Mouse (Mus musculus) stomach, embryonic 14.5 days (tissue): ENCODE measurements at regions not wholly inside any gene's neighbourhood (a gene's known extent, or its start where the extent isn't known, plus 50 kb on each side); places are given as distances from the start of the nearest gene placed in this dataset.

Source experiments
- ATAC-seq: fragments of 200-750 bp; cut with Nextera tagmentation; 2 replicates; pipeline ENCODE4 v1.8.0; 2017; ENCODE audit warnings: low read depth, moderate TSS enrichment; ENCODE audit not compliant: insufficient number of reproducible peaks, insufficient read depth, low FRiP score
- H3K27ac ChIP-seq: fragments of 300-500 bp; sonication (generic); 2 replicates; pipeline ENCODE4 v1.5.1; 2014; ENCODE audit warnings: mild to moderate bottlenecking, low read length, moderate library complexity, mixed read lengths
- H3K27me3 ChIP-seq: fragments of 300-500 bp; sonication (generic); 2 replicates; pipeline ENCODE4 v1.6.1; 2014; ENCODE audit warnings: low read length, control low read depth, mixed read lengths; ENCODE audit not compliant: control insufficient read depth, insufficient read depth
- H3K36me3 ChIP-seq: fragments of 300-500 bp; sonication (generic); 2 replicates; pipeline ENCODE4 v1.6.1; 2014; ENCODE audit warnings: mild to moderate bottlenecking, control low read depth, low read length, moderate library complexity, mixed read lengths; ENCODE audit not compliant: control insufficient read depth, insufficient read depth
- H3K4me1 ChIP-seq: fragments of 300-500 bp; sonication (generic); 2 replicates; pipeline ENCODE4 v1.6.1; 2014; ENCODE audit warnings: low read length, control low read depth, mixed read lengths; ENCODE audit not compliant: control insufficient read depth, insufficient read depth
- H3K4me2 ChIP-seq: fragments of 300-500 bp; sonication (generic); replicated peaks from 2 replicates; pipeline ENCODE4 v1.6.1; 2014; ENCODE audit warnings: low read depth, low read length, control low read depth
- H3K4me3 ChIP-seq: fragments of 300-500 bp; sonication (generic); 2 replicates; pipeline ENCODE4 v1.5.1; 2014; ENCODE audit warnings: low read depth, low read length, control low read depth
- H3K9ac ChIP-seq: fragments of 300-500 bp; sonication (generic); replicated peaks from 2 replicates; pipeline ENCODE4 v1.6.1; 2014; ENCODE audit warnings: low read depth, mild to moderate bottlenecking, control low read depth, low read length, moderate library complexity, mixed read lengths
- H3K9me3 ChIP-seq: fragments of 300-500 bp; sonication (generic); 2 replicates; pipeline ENCODE4 v1.6.1; 2016; ENCODE audit warnings: low read depth, low read length, control low read depth; ENCODE audit not compliant: control insufficient read depth
- WGBS: fragments of 180-500 bp; shearing (Covaris S2); extraction: QIAGEN DNeasy Blood & Tissue Kit; methylation state at CpG from one replicate; pipeline ENCODE4 v1.1.7; 2014; 5-methylcytosine and 5-hydroxymethylcytosine counted together

DNA sequence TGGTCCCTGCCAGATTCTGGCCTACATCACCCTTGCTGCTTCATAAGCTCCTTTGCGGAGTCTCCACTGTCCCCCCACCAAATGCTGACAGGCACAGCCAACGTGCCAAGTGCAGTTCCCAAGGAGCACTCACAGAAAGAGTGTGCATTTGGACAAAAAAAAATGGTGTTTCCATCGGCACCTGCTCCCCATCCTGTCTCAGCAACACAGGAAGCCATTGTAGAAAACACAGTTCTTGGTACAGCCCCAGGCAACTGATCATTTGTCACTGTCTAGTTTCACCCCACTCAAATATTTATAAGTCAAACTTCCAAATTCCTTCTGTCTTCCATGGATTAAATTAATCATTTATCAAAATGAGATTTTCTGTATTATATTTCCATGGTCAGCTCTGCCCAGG lies 112.5 kb upstream of the Gas1 start:
- Histone ChIP-seq H3K36me3 (no peaks in the 10 kb centered on the region), H3K9me3 (no peaks in the 10 kb centered on the region), H3K4me1 (peaks cover 10% of the 10 kb centered on the region), H3K4me3 (no peak overlapping the region), H3K27ac (no peak overlapping the region; the same call in 1 of the 2 replicates), H3K4me2 (no peak overlapping the region), H3K27me3 (no peaks in the 10 kb centered on the region), H3K9ac (no peak overlapping the region)
- 18% methylated on average over 3 of the region's 3 CpGs for WGBS
- ATAC-seq = peak; percentile 53; the same call in 1 of the 2 replicates

DNA sequence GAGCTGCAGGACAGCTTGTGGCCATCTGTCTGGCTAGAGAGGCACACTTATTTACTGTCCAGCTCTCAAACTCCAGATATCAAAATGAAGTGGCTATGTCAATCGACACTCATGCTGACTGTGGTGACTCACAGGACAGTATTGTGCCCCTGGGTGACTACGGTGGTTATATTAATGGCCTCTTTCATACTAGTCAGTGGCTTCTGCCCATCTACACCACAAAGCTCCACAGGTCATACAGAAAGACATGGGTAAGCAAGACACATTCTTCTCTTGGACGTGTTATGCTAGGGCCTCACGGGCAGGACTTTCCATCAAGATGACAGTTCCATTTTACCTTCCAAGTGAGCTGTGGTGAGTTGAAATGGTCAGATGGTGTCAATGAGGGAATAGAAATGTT lies 113.7 kb upstream of the Gas1 start:
- no peaks in the 10 kb centered on the region for H3K36me3 ChIP-seq
- no peak overlapping the region for H3K4me3 ChIP-seq
- H3K27ac ChIP-seq = no peak overlapping the region
- 77% methylated on average over 4 of the region's 4 CpGs for WGBS
- H3K4me2 ChIP-seq = no peak overlapping the region
- no peaks in the 10 kb centered on the region for H3K9me3 ChIP-seq
- H3K9ac ChIP-seq = no peak overlapping the region
- peaks cover 12% of the 10 kb centered on the region for H3K4me1 ChIP-seq
- ATAC-seq = no peak
- no peaks in the 10 kb centered on the region for H3K27me3 ChIP-seq

DNA sequence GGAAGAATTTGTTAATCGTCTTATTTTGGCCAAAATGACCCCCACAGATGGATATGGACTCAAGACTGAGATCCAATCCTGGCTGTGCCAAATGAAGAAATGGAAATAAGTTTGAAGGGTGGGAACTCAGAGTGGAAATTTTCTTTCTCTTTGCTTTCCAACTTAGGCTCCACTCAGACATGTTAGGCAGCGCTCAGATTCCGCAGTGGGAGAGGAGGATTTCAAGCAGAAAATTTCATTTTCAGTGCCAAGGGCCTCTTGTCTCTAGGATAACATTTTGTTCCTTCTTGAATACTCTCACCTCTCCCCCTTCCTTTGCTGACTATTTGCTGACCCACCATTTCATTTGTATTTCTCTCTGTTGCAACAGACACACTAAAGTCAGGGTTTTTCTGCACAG lies 114.2 kb upstream of the Gas1 start:
- Histone ChIP-seq H3K4me2 (no peak overlapping the region), H3K9ac (no peak overlapping the region), H3K27me3 (no peaks in the 10 kb centered on the region), H3K4me1 (peaks cover 13% of the 10 kb centered on the region), H3K36me3 (no peaks in the 10 kb centered on the region), H3K4me3 (no peak overlapping the region), H3K9me3 (no peaks in the 10 kb centered on the region), H3K27ac (no peak overlapping the region)
- 83% methylated on average over 3 of the region's 3 CpGs for WGBS
- no peak for ATAC-seq

DNA sequence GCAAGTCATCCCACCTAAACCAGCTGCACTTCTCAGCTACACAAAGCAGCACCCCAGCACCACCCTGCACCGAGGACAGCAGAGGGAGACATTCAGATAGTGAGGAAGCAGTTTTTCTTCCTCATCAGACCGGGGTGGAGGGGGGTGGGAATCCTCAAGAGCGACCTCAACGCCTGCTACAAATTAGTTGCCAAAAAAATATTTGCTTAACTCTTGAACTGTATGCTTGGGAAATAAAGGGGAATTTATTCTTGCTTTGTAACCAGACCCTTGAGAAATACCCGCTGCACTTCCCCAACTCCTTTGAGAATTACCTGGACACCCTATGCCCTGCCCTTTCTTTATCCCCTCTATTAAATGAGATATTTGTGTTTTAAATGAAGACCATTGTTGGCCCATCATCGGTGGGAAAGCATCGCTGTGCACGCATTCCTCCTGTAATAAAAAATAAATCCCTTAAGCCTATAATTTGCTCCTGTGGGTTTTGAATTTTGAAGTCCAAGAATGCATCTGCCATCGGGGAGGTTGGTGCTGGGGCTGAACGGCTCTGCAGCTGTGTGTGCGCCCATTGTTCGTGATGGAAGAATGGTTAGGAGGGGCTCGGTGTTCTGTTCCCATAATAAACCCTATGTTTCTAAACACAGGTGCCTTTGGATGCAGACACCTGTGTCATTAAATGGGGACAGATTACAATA lies 119.2 kb upstream of the Gas1 start:
- 51% methylated on average over 13 of the region's 13 CpGs for WGBS
- no peak overlapping the region; the same call in 1 of the 2 replicates for H3K9ac ChIP-seq
- H3K27me3 ChIP-seq = no peaks in the 10 kb centered on the region
- ATAC-seq = no peak
- H3K4me2 ChIP-seq = no peak overlapping the region
- peaks cover 3% of the 10 kb centered on the region; the same call in 1 of the 2 replicates for H3K4me1 ChIP-seq
- no peaks in the 10 kb centered on the region for H3K9me3 ChIP-seq
- H3K4me3 ChIP-seq = no peak overlapping the region
- no peaks in the 10 kb centered on the region for H3K36me3 ChIP-seq
- H3K27ac ChIP-seq = no peak overlapping the region

- ATAC-seq = no peak
- no peaks in the 10 kb centered on the region for H3K9me3 ChIP-seq
- H3K27ac ChIP-seq = no peak overlapping the region
- no peak overlapping the region for H3K4me2 ChIP-seq
- no peaks in the 10 kb centered on the region for H3K27me3 ChIP-seq
- H3K4me1 ChIP-seq = peaks cover 3% of the 10 kb centered on the region; the same call in 1 of the 2 replicates
- H3K4me3 ChIP-seq = no peak overlapping the region
- H3K9ac ChIP-seq = no peak overlapping the region
- H3K36me3 ChIP-seq = no peaks in the 10 kb centered on the region
- 70% methylated on average over 6 of the region's 6 CpGs for WGBS
Observed at GRCm38 (mm10) chr13:60296896-60297275, 119.7 kb upstream of the Gas1 start.

DNA sequence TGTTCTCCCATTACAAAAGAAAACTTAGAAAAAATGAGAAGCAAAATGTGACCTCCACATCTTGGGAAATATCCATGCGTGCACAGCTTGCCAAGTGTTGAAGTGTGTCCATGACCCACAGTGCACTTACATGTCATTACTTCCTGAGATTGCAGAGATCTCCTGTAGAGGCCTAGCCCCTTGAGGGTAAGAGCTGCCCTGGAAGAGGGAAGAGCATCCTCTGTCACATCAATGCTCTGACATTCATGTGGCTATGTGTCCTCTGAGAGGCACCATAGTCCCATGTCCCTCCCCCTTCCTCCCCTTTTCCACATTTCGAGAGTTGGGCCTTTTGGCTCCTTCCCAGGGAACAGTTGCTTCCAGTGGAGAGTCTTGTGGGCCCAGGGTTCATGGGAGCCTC lies 121.4 kb upstream of the Gas1 start:
- Histone ChIP-seq H3K36me3 (no peaks in the 10 kb centered on the region), H3K4me2 (no peak overlapping the region), H3K9ac (no peak overlapping the region), H3K27me3 (no peaks in the 10 kb centered on the region), H3K27ac (peak overlapping the region; percentile 53; the same call in 1 of the 2 replicates), H3K4me1 (peaks cover 3% of the 10 kb centered on the region; the same call in 1 of the 2 replicates), H3K9me3 (no peaks in the 10 kb centered on the region), H3K4me3 (no peak overlapping the region)
- no peak for ATAC-seq
- 56% methylated on average over 2 of the region's 2 CpGs for WGBS

DNA sequence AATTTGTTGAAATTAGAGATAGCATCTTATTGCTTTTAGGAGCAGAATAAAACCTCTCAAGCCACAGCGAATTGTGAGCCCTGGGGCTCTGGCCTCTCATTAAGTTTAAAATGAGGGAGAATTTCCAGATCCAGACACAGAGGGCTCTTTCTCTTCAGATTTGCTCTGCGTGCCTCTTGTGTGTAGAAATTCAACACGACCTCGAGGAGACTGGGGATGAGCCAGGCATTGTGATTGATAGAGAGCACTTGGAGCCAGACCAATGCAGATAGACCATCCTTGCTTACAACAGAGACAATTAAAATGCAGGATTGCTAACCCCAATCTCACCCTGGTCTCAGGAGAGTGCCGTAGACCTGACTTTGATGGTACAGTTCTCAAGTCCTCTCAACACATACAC lies 121.9 kb upstream of the Gas1 start:
- Histone ChIP-seq H3K4me3 (no peak overlapping the region), H3K36me3 (no peaks in the 10 kb centered on the region), H3K9ac (no peak overlapping the region), H3K27me3 (no peaks in the 10 kb centered on the region), H3K27ac (peak overlapping the region; percentile 53; the same call in 1 of the 2 replicates), H3K4me2 (no peak overlapping the region), H3K4me1 (peaks cover 3% of the 10 kb centered on the region; the same call in 1 of the 2 replicates), H3K9me3 (no peaks in the 10 kb centered on the region)
- WGBS = 44% methylated on average over 5 of the region's 5 CpGs
- ATAC-seq = no peak

- peaks cover 3% of the 10 kb centered on the region for H3K4me1 ChIP-seq
- no peak overlapping the region for H3K4me2 ChIP-seq
- no peaks in the 10 kb centered on the region for H3K36me3 ChIP-seq
- H3K27me3 ChIP-seq = no peaks in the 10 kb centered on the region
- no peaks in the 10 kb centered on the region for H3K9me3 ChIP-seq
- ATAC-seq = no peak
- WGBS = 87% methylated on average over 9 of the region's 9 CpGs
- no peak overlapping the region for H3K9ac ChIP-seq
- no peak overlapping the region for H3K27ac ChIP-seq
- H3K4me3 ChIP-seq = no peak overlapping the region
Observed at GRCm38 (mm10) chr13:60303561-60303960, 126.4 kb upstream of the Gas1 start.
